Mouse (Mus musculus): ENCODE data around the gene Nbr1. TPM values are rescaled to one million over a fixed set of nuclear protein-coding genes. Genes with fewer than 3 reads are reported as not detected.

Nbr1 gene
- total RNA-seq (2021) (10 to 100 TPM; 86.2 to 98.9 TPM), polyA plus RNA-seq (2012; rRNA removed) (77.3 and 99.6 TPM in 2 replicates)
- long read RNA-seq, full-length matches to known transcripts: 22 of 40 reads
- long read RNA-seq, partial matches to known transcripts: 4 of 40 reads
- long read RNA-seq, other reads (novel, unspliced or antisense): 14 of 40 reads

- TF ChIP-seq EP300 (IDR thresholded peaks at IDR 0.05; ENCODE audit: insufficient read depth, low read depth, low read length) (peak; percentile 23; the same call in 1 of the 2 replicates), CTCF (IDR thresholded peaks at IDR 0.05) (peak; percentile 13; the same call in 1 of the 2 replicates), POLR2A (IDR thresholded peaks at IDR 0.05; ENCODE audit: insufficient read depth, low read depth, low read length) (no peak)
- DNase-seq: peak; percentile 89 to 94
- intact Hi-C loops (cut with DNase I): loop anchor here (2.0 to 10.0 kb wide), 3 partner anchors 75 to 227 kb away; partner anchors contain the start of genes Aoc2, Rdm1 and Vat1
- H3K36me3 ChIP-seq (ENCODE audit: control insufficient read depth, insufficient read depth, low read length): peaks cover 22% of the 10 kb centered on the region
- H3K27me3 ChIP-seq (ENCODE audit: control insufficient read depth, insufficient read depth, low read length): no peaks in the 10 kb centered on the region
- H3K4me3 ChIP-seq: peak within 1 kb of the TSS; percentile 77
- peaks cover 2% of the 10 kb centered on the region; the same call in 1 of the 2 replicates for H3K4me1 ChIP-seq (ENCODE audit: control insufficient read depth, insufficient read depth, low read length)
- 0 out of 2 replicates have a peak, but pooled peaks cover 2% of the 10 kb centered on the region for H3K79me2 ChIP-seq (replicated peaks; ENCODE audit: control insufficient read depth, insufficient read depth, low read length)
- peak within 1 kb of the TSS; percentile 99 for H3K27ac ChIP-seq
- WGBS: under 1% methylated on average over 43 of the region's 43 CpGs
- peak within 1 kb of the TSS; percentile 77 for H3K9ac ChIP-seq (ENCODE audit: low read depth, low read length)
Observed at GRCm38 (mm10) chr11:101551751-101552475, at the start of gene Nbr1, which contains the start of gene Brca1. Gene Nbr1 (plus strand): TSS chr11:101552149. Gene Brca1 (minus strand): TSS chr11:101551955.

DNA sequence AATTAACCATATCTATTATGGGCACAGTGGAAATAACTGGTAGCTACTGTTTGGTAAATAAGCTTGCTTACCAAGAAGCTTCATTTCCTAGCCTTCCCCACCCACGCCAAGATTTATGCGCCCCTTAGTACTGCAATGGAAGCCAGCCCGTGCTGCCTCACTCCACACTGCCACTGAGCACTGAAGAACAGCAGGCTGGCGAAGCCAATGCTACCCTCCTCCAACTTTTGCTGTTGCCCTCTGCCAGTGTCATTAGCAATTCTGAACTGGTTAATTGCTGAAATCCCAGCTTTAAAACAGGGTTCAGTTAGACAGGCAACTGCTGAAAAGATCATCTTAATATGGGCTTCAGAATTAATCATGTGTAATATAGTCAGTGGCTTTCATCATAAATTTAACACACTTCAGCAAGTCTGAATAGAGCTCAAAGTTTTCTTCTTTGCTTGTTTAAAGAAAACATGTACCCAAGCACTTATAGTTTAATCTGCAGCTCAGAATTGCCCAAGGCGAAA, 45.6 kb upstream of the Nbr1 start:
- no peaks in the 10 kb centered on the region for H3K36me3 ChIP-seq (ENCODE audit: control insufficient read depth, insufficient read depth, low read length)
- WGBS: 94% methylated on average over 5 of the region's 5 CpGs
- intact Hi-C loops (cut with DNase I): no loop called here
- no peak overlapping the region for H3K27ac ChIP-seq
- no peak overlapping the region for H3K4me3 ChIP-seq
- no peak for DNase-seq
- TF ChIP-seq POLR2A (IDR thresholded peaks at IDR 0.05; ENCODE audit: insufficient read depth, low read depth, low read length) (no peak), CTCF (IDR thresholded peaks at IDR 0.05) (no peak), EP300 (IDR thresholded peaks at IDR 0.05; ENCODE audit: insufficient read depth, low read depth, low read length) (no peak)
- H3K4me1 ChIP-seq (ENCODE audit: control insufficient read depth, insufficient read depth, low read length): no peaks in the 10 kb centered on the region
- H3K9ac ChIP-seq (ENCODE audit: low read depth, low read length): no peak overlapping the region
- H3K27me3 ChIP-seq (ENCODE audit: control insufficient read depth, insufficient read depth, low read length): no peaks in the 10 kb centered on the region
- H3K79me2 ChIP-seq (replicated peaks; ENCODE audit: control insufficient read depth, insufficient read depth, low read length): no peaks in the 10 kb centered on the region

GRCm38 (mm10) chr11:101507090-101507489, 44.9 kb upstream of the Nbr1 start:
- H3K27me3 ChIP-seq (ENCODE audit: control insufficient read depth, insufficient read depth, low read length): no peaks in the 10 kb centered on the region
- H3K79me2 ChIP-seq (replicated peaks; ENCODE audit: control insufficient read depth, insufficient read depth, low read length): no peaks in the 10 kb centered on the region
- no peaks in the 10 kb centered on the region for H3K4me1 ChIP-seq (ENCODE audit: control insufficient read depth, insufficient read depth, low read length)
- no peaks in the 10 kb centered on the region for H3K36me3 ChIP-seq (ENCODE audit: control insufficient read depth, insufficient read depth, low read length)
- H3K9ac ChIP-seq (ENCODE audit: low read depth, low read length): no peak overlapping the region
- no peak for DNase-seq
- H3K27ac ChIP-seq: no peak overlapping the region
- no peak for TF ChIP-seq EP300 (IDR thresholded peaks at IDR 0.05; ENCODE audit: insufficient read depth, low read depth, low read length)
- no peak for TF ChIP-seq POLR2A (IDR thresholded peaks at IDR 0.05; ENCODE audit: insufficient read depth, low read depth, low read length)
- TF ChIP-seq CTCF (IDR thresholded peaks at IDR 0.05): no peak
- WGBS: 80% methylated on average over 7 of the region's 7 CpGs
- intact Hi-C loops (cut with DNase I): no loop called here
- no peak overlapping the region for H3K4me3 ChIP-seq

DNA sequence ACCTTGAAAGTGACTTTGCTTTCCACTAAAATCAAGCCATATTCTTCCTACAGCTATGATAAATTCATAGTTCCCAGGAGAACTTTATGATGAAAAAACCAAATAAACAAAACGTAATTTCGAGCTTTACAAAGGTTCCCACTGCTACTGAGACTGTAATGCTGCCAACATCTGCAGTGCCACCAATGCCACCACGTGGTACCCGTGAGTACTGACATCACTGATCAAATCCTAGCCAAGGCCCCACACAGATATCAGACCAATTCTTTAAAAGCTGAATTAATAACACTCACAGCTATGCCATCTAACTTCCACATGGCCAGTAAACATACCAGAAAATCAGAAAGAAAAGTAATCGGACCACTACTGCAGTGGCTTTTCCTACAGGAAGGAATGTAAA, 33.0 kb upstream of the Nbr1 start:
- Histone ChIP-seq H3K4me1 (ENCODE audit: control insufficient read depth, insufficient read depth, low read length) (no peaks in the 10 kb centered on the region), H3K79me2 (replicated peaks; ENCODE audit: control insufficient read depth, insufficient read depth, low read length) (no peaks in the 10 kb centered on the region), H3K27me3 (ENCODE audit: control insufficient read depth, insufficient read depth, low read length) (no peaks in the 10 kb centered on the region), H3K27ac (no peak overlapping the region), H3K4me3 (no peak overlapping the region), H3K9ac (ENCODE audit: low read depth, low read length) (no peak overlapping the region), H3K36me3 (ENCODE audit: control insufficient read depth, insufficient read depth, low read length) (no peaks in the 10 kb centered on the region)
- no peak for DNase-seq
- WGBS: 78% methylated on average over 5 of the region's 5 CpGs
- intact Hi-C loops (cut with DNase I): no loop called here
- TF ChIP-seq POLR2A (IDR thresholded peaks at IDR 0.05; ENCODE audit: insufficient read depth, low read depth, low read length) (no peak), CTCF (IDR thresholded peaks at IDR 0.05) (peak; percentile 43), EP300 (IDR thresholded peaks at IDR 0.05; ENCODE audit: insufficient read depth, low read depth, low read length) (no peak)

- Histone ChIP-seq H3K4me1 (ENCODE audit: control insufficient read depth, insufficient read depth, low read length) (no peaks in the 10 kb centered on the region), H3K4me3 (no peak overlapping the region), H3K79me2 (replicated peaks; ENCODE audit: control insufficient read depth, insufficient read depth, low read length) (no peaks in the 10 kb centered on the region), H3K27ac (no peak overlapping the region), H3K36me3 (ENCODE audit: control insufficient read depth, insufficient read depth, low read length) (no peaks in the 10 kb centered on the region), H3K27me3 (ENCODE audit: control insufficient read depth, insufficient read depth, low read length) (no peaks in the 10 kb centered on the region), H3K9ac (ENCODE audit: low read depth, low read length) (no peak overlapping the region)
- TF ChIP-seq POLR2A (IDR thresholded peaks at IDR 0.05; ENCODE audit: insufficient read depth, low read depth, low read length) (no peak), CTCF (IDR thresholded peaks at IDR 0.05) (no peak)
- WGBS: 95% methylated on average over 6 of the region's 6 CpGs
- DNase-seq: no peak
- intact Hi-C loops (cut with DNase I): no loop called here
Observed at GRCm38 (mm10) chr11:101519364-101519763, 32.6 kb upstream of the Nbr1 start.

DNA sequence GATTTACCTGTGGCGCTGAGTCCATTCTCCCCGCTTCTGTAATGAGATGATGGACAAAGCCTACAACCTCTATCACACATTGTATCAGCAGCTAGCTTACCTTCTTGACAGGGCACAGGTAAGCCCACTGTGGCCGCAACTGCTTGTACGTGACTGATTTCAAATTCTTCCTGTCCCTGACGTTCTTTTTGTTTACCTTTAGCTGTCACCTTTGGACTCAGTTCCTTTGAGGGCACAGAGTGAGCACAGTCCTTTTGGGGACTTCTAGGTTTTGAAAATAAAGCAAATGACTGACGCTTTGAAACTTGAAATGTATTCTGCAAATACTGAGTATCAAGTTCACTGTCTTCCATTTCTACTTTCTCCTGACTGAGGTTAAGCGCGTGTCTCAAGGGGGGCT, 27.5 kb upstream of the Nbr1 start:
- H3K9ac ChIP-seq (ENCODE audit: low read depth, low read length): no peak overlapping the region
- WGBS: 94% methylated on average over 8 of the region's 8 CpGs
- DNase-seq: no peak
- intact Hi-C loops (cut with DNase I): no loop called here
- no peak overlapping the region for H3K27ac ChIP-seq
- no peak overlapping the region for H3K4me3 ChIP-seq
- no peaks in the 10 kb centered on the region for H3K36me3 ChIP-seq (ENCODE audit: control insufficient read depth, insufficient read depth, low read length)
- no peaks in the 10 kb centered on the region for H3K27me3 ChIP-seq (ENCODE audit: control insufficient read depth, insufficient read depth, low read length)
- no peak for TF ChIP-seq CTCF (IDR thresholded peaks at IDR 0.05)
- TF ChIP-seq EP300 (IDR thresholded peaks at IDR 0.05; ENCODE audit: insufficient read depth, low read depth, low read length): no peak
- no peak for TF ChIP-seq POLR2A (IDR thresholded peaks at IDR 0.05; ENCODE audit: insufficient read depth, low read depth, low read length)
- H3K4me1 ChIP-seq (ENCODE audit: control insufficient read depth, insufficient read depth, low read length): no peaks in the 10 kb centered on the region
- no peaks in the 10 kb centered on the region for H3K79me2 ChIP-seq (replicated peaks; ENCODE audit: control insufficient read depth, insufficient read depth, low read length)

All from heart, adult 2 months (tissue).